Mouse (Mus musculus) lung, postnatal 0 days (tissue): ENCODE measurements around the gene Gm42674. TPM values are rescaled to one million over a fixed set of nuclear protein-coding genes. Genes with fewer than 3 reads are reported as not detected.

ENCODE experiments used
- ATAC-seq: fragments of 200-750 bp; cut with Nextera tagmentation; 2 replicates; pipeline ENCODE4 v1.8.0; 2017; ENCODE audit warnings: moderate library complexity
- DNase-seq: peaks from one replicate; pipeline ENCODE4 v3.0.0-alpha.2; 2016; ENCODE audit warnings: low spot score
- H3K27ac ChIP-seq: fragments of 300-500 bp; sonication (generic); 2 replicates; pipeline ENCODE4 v1.5.1; 2014; ENCODE audit warnings: antibody characterized with exemption, mild to moderate bottlenecking, low read length, mixed read lengths
- H3K27me3 ChIP-seq: fragments of 300-500 bp; sonication (generic); replicated peaks from 2 replicates; pipeline ENCODE4 v1.6.1; 2014; ENCODE audit warnings: low read length, mixed read lengths; ENCODE audit not compliant: insufficient read depth
- H3K36me3 ChIP-seq: fragments of 300-500 bp; sonication (generic); 2 replicates; pipeline ENCODE4 v1.6.1; 2014; ENCODE audit warnings: low read length, mixed read lengths; ENCODE audit not compliant: insufficient read depth
- H3K4me1 ChIP-seq: fragments of 300-500 bp; sonication (generic); 2 replicates; pipeline ENCODE4 v1.6.1; 2014; ENCODE audit warnings: antibody characterized with exemption, low read depth, low read length, mixed read lengths; ENCODE audit not compliant: insufficient read depth
- H3K4me2 ChIP-seq: fragments of 300-500 bp; sonication (generic); replicated peaks from 2 replicates; pipeline ENCODE4 v1.6.1; 2014; ENCODE audit warnings: low read depth, mild to moderate bottlenecking, low read length, moderate library complexity, mixed read lengths
- H3K4me3 ChIP-seq: fragments of 300-500 bp; sonication (generic); 2 replicates; pipeline ENCODE4 v1.5.1; 2014; ENCODE audit warnings: low read depth, low read length
- H3K9ac ChIP-seq: fragments of 300-500 bp; sonication (generic); replicated peaks from 2 replicates; pipeline ENCODE4 v1.6.1; 2014; ENCODE audit warnings: low read depth, mild to moderate bottlenecking
- H3K9me3 ChIP-seq: fragments of 300-500 bp; sonication (generic); 2 replicates; pipeline ENCODE4 v1.6.1; 2016; ENCODE audit warnings: low read length, mixed read lengths
- CTCF ChIP-seq: IDR thresholded peaks from 2 replicates; pipeline ENCODE4 v1.5.1; 2016; ENCODE audit warnings: antibody characterized with exemption, mild to moderate bottlenecking
- EP300 ChIP-seq: IDR thresholded peaks from 2 replicates; pipeline ENCODE4 v1.6.1; 2016; ENCODE audit warnings: antibody characterized with exemption, mild to moderate bottlenecking, control low read depth
- WGBS: fragments of 180-500 bp; shearing (Covaris S2); extraction: QIAGEN DNeasy Blood & Tissue Kit; methylation state at CpG from one replicate; pipeline ENCODE4 v1.1.7; 2014; 5-methylcytosine and 5-hydroxymethylcytosine counted together
- polyA plus RNA-seq: library from polyadenylated mRNA; unstranded; fragments of >200 nt; fragmentation: Nextera tagmentation; extraction: Ambion mirVana; gene quantifications from 2 replicates; pipeline ENCODE4 v1.2.1, GENCODE M21; 2015

Gene Gm42674
- polyA plus RNA-seq, 1 experiment from 2014 or later: not detected

DNA sequence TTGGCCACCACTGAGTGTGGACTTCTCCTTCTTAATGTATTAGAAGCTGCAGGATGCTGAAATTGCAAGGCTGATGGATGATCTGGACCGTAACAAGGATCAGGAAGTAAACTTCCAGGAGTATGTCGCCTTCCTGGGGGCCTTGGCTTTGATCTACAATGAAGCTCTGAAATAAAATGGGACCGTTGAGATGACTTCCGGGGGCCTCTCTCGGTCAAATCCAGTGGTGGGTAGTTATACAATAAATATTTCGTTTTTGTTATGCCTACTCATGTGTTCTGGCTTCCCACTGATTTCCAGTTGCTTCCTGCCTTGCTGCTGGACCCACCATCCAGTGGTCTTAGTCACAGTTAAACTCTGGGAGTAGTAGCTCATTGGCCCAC is 12.4 kb downstream of the Gm42674 start:
- Histone ChIP-seq H3K4me2 (peak overlapping the region; percentile 65), H3K9me3 (no peaks in the 10 kb centered on the region), H3K4me3 (peak overlapping the region; percentile 39; the same call in 1 of the 2 replicates), H3K4me1 (peaks cover 17% of the 10 kb centered on the region), H3K9ac (0 out of 2 replicates have a peak overlapping the region, but pooled peaks have one; percentile 54), H3K36me3 (no peaks in the 10 kb centered on the region), H3K27me3 (no peaks in the 10 kb centered on the region), H3K27ac (peak overlapping the region; percentile 76)
- DNase-seq: no peak
- TF ChIP-seq CTCF: no peak
- no peak for TF ChIP-seq EP300
- whole genome bisulfite sequencing: 69% methylated on average over 6 of the region's 6 CpGs
- ATAC-seq: no peak

DNA sequence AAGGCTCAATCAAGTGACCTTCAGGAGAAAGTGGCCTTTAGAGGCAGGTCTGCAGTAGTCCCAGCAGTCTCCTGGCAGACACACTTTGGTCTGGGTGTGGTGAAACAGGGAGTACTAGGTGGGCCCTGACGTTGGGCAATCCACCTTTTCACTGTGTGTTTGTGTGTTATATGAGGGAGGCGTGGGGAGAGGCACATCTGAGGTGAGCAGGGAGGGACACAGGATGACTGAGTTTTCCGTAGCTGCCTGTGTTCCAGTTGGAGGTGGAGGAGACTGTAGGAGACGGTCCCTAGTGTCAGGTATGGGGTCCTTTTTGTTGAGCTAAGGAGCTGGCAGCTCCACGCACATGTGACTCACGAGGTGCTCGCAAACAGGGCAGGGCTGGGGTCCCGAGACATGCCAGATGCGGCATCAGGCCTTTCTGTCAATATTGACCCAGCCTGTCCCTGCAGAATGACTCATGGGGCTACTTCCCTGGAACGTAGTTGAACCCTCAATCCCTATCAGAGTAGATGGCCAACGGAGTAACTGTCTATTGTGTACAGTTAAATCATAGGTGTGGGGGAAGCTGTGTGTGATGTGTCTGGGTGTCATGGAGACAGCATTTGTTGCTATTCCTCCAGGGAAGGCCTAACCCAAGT is 13.0 kb downstream of the Gm42674 start:
- Histone ChIP-seq H3K9ac (no peak overlapping the region), H3K36me3 (no peaks in the 10 kb centered on the region), H3K4me1 (peaks cover 17% of the 10 kb centered on the region), H3K27me3 (no peaks in the 10 kb centered on the region), H3K4me2 (peak overlapping the region; percentile 65), H3K4me3 (peak overlapping the region; percentile 39), H3K27ac (peak overlapping the region; percentile 76), H3K9me3 (no peaks in the 10 kb centered on the region)
- no peak for TF ChIP-seq EP300
- 0 out of 2 replicates have a peak, but pooled peaks have one; percentile 2 for TF ChIP-seq CTCF
- 50% methylated on average over 11 of the region's 11 CpGs for WGBS
- peak; percentile 45 for ATAC-seq
- DNase-seq: peak; percentile 70

DNA sequence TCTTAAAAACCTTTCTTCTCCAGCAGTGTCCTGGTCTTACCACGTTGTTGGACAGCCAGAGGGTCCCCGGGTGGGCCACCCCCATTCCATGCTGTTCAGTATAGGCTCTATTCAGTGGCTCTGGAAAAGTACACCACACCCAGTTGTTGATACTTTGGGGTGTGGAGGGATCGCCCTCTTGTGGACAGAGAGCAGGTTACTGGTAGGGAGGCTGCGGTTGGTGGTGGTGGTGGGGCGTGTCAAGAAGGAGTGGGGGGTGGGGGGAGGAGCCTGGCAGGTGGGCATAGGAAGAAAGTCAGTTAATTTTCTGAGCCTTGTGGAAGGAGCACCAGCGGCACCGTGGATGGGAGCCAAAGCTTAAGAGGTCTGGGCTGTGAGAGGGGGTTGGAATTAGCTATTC is 13.7 kb downstream of the Gm42674 start:
- no peaks in the 10 kb centered on the region for H3K9me3 ChIP-seq
- peak overlapping the region; percentile 65 for H3K4me2 ChIP-seq
- no peaks in the 10 kb centered on the region for H3K27me3 ChIP-seq
- TF ChIP-seq EP300 (peak; percentile 71; the same call in 1 of the 2 replicates), CTCF (peak; percentile 91)
- no peaks in the 10 kb centered on the region for H3K36me3 ChIP-seq
- H3K9ac ChIP-seq: no peak overlapping the region
- H3K4me3 ChIP-seq: no peak overlapping the region
- DNase-seq (peak; percentile 92), ATAC-seq (peak; percentile 81)
- H3K27ac ChIP-seq: peak overlapping the region; percentile 76
- WGBS: 2% methylated on average over 7 of the region's 7 CpGs
- H3K4me1 ChIP-seq: peaks cover 17% of the 10 kb centered on the region

DNA sequence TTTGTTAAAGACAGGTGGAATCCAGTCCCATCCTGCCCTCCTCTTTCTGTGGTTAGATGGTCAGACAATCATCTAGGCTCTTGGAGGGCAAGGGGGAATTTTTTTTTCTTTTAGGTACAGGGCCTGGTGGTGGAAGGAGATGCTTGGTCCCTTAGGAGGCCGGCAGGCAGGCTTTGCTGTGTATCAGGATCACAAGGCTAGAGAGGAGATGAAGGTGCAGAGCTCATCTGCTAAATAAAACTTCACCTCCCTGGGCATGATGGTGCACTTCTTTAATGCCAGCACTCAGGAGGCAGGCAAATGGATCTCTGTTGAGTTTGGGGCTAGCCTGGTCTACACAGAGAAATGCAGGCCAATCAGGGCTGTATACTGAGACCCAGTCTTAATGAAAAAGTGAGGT is 14.2 kb downstream of the Gm42674 start:
- 46% methylated on average over 1 of the region's 1 CpGs for WGBS
- H3K4me3 ChIP-seq: no peak overlapping the region
- TF ChIP-seq EP300 (no peak), CTCF (no peak)
- H3K36me3 ChIP-seq: no peaks in the 10 kb centered on the region
- no peaks in the 10 kb centered on the region for H3K9me3 ChIP-seq
- H3K4me2 ChIP-seq: peak overlapping the region; percentile 65; the same call in 1 of the 2 replicates
- peaks cover 17% of the 10 kb centered on the region for H3K4me1 ChIP-seq
- no peak overlapping the region for H3K27ac ChIP-seq
- ATAC-seq (no peak), DNase-seq (no peak)
- no peaks in the 10 kb centered on the region for H3K27me3 ChIP-seq
- H3K9ac ChIP-seq: no peak overlapping the region

DNA sequence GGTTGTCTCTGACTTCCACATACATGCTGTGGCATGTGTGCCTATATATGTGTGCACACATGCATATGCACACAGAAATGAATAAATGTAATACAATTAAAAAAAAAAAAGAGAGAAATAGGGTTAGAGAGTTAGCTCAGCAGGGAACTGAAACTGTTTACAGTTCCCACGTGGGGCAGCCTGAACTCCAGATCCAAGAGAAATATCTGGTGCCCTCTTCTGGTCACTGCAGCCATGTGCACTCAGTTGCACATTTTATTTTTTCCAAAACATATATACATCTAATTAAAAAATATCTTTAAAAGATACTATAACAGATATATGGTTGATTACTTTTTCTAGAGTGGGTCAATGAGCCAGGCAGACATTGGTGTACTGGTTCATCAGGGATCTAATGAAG is 15.9 kb downstream of the Gm42674 start:
- DNase-seq (peak; percentile 40), ATAC-seq (no peak)
- Histone ChIP-seq H3K27me3 (no peaks in the 10 kb centered on the region), H3K9ac (no peak overlapping the region), H3K4me2 (no peak overlapping the region), H3K36me3 (no peaks in the 10 kb centered on the region), H3K9me3 (no peaks in the 10 kb centered on the region), H3K4me3 (no peak overlapping the region), H3K4me1 (peaks cover 16% of the 10 kb centered on the region), H3K27ac (no peak overlapping the region)
- WGBS: 7% methylated on average over 1 of the region's 1 CpGs
- TF ChIP-seq EP300 (no peak), CTCF (peak; percentile 48)

DNA sequence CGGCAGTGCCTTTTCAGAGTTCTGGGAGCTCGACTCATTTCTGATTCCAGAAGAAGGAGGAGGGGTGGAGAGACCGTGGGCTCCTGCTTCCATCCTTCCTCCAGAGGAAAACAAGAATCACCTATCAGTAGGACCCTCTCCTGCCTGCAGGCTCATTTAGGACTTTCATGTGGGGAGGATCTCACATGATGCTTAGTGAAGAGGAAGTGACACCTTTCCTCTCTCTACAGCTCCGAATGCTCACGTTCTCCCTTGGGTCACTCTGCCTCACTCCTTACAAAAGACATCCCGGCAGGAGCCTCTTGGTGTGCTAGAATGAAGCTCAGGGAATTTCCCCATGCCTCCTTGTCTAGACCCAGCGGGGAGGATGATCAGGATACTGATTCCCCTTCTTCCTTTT is 19.8 kb downstream of the Gm42674 start:
- WGBS: 43% methylated on average over 7 of the region's 7 CpGs
- Histone ChIP-seq H3K4me3 (no peak overlapping the region), H3K4me2 (no peak overlapping the region), H3K9ac (no peak overlapping the region), H3K36me3 (no peaks in the 10 kb centered on the region), H3K9me3 (no peaks in the 10 kb centered on the region), H3K27ac (no peak overlapping the region), H3K27me3 (no peaks in the 10 kb centered on the region), H3K4me1 (no peaks in the 10 kb centered on the region)
- TF ChIP-seq EP300: no peak
- no peak for TF ChIP-seq CTCF
- DNase-seq (no peak), ATAC-seq (no peak)
